Mouse (Mus musculus) midbrain, embryonic 13.5 days (tissue): Measurements from ENCODE around the gene Cdk5rap2. TPM values are rescaled to one million over a fixed set of nuclear protein-coding genes. Genes with fewer than 3 reads are reported as not detected.

ENCODE experiments used
- ATAC-seq: fragments of 200-750 bp; cut with Nextera tagmentation; 2 replicates; pipeline ENCODE4 v1.8.0; 2017; ENCODE audit warnings: mild to moderate bottlenecking, moderate TSS enrichment, moderate library complexity
- H3K27ac ChIP-seq: fragments of 300-500 bp; sonication (generic); 2 replicates; pipeline ENCODE4 v1.5.1; 2015; ENCODE audit warnings: inconsistent platforms, mild to moderate bottlenecking, moderate library complexity
- H3K27me3 ChIP-seq: fragments of 300-500 bp; sonication (generic); 2 replicates; pipeline ENCODE4 v1.6.1; 2015; ENCODE audit warnings: mild to moderate bottlenecking, inconsistent platforms
- H3K36me3 ChIP-seq: fragments of 300-500 bp; sonication (generic); 2 replicates; pipeline ENCODE4 v1.6.1; 2015; ENCODE audit warnings: mild to moderate bottlenecking, inconsistent platforms
- H3K4me1 ChIP-seq: fragments of 300-500 bp; sonication (generic); replicated peaks from 2 replicates; pipeline ENCODE4 v1.6.1; 2015; ENCODE audit warnings: inconsistent platforms
- H3K4me2 ChIP-seq: fragments of 300-500 bp; sonication (generic); replicated peaks from 2 replicates; pipeline ENCODE4 v1.6.1; 2015; ENCODE audit warnings: moderate library complexity, mild to moderate bottlenecking, inconsistent platforms
- H3K4me3 ChIP-seq: fragments of 300-500 bp; sonication (generic); replicated peaks from 2 replicates; pipeline ENCODE4 v1.5.1; 2015; ENCODE audit warnings: mild to moderate bottlenecking, inconsistent platforms
- H3K9ac ChIP-seq: fragments of 300-500 bp; sonication (generic); replicated peaks from 2 replicates; pipeline ENCODE4 v1.6.1; 2015; ENCODE audit warnings: mild to moderate bottlenecking, inconsistent platforms
- H3K9me3 ChIP-seq: fragments of 300-500 bp; sonication (generic); 2 replicates; pipeline ENCODE4 v1.6.1; 2016; ENCODE audit warnings: mild to moderate bottlenecking, inconsistent platforms
- WGBS: fragments of 180-500 bp; shearing (Covaris S2); methylation state at CpG from one replicate; pipeline ENCODE4 v1.1.7; 2015; 5-methylcytosine and 5-hydroxymethylcytosine counted together
- polyA plus RNA-seq: library from polyadenylated mRNA; unstranded; fragments of >200 nt; fragmentation: Nextera tagmentation; extraction: Ambion mirVana; gene quantifications from 2 replicates; pipeline ENCODE4 v1.2.1, GENCODE M21; 2015

Cdk5rap2 gene
- polyA plus RNA-seq, 1 experiment from 2014 or later: 11.4 TPM

GRCm38 (mm10) chr4:70396701-70397100 is 13.5 kb downstream of the Cdk5rap2 start:
- WGBS: 91% methylated on average over 5 of the region's 5 CpGs
- Histone ChIP-seq H3K4me3 (no peak overlapping the region), H3K4me1 (no peaks in the 10 kb centered on the region), H3K36me3 (peaks cover 22% of the 10 kb centered on the region), H3K4me2 (no peak overlapping the region), H3K27ac (no peak overlapping the region), H3K9me3 (no peaks in the 10 kb centered on the region), H3K9ac (no peak overlapping the region), H3K27me3 (no peaks in the 10 kb centered on the region)
- ATAC-seq: no peak

DNA sequence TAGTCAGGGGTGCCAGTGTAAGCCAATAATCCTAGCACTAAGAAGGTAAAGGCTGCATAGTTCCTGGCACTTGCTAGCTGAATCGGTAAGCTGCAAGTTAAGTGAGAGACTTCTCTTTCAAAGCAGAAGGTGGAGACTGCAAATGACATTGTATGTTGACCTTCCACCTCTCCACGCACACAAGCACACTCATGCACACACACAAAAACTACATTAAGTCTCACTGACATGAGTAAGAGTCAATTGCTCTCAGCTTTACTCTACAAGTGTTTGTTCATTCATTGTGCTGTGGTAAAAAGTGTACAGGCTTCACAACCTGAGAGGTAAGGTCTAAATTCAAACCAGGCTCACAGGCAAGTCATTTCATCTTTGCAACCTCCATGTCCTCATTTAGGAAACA is 15.5 kb downstream of the Cdk5rap2 start:
- H3K27ac ChIP-seq: no peak overlapping the region
- H3K36me3 ChIP-seq: peaks cover 16% of the 10 kb centered on the region
- no peaks in the 10 kb centered on the region for H3K9me3 ChIP-seq
- 87% methylated on average over 2 of the region's 2 CpGs for WGBS
- no peak overlapping the region for H3K4me2 ChIP-seq
- no peaks in the 10 kb centered on the region for H3K4me1 ChIP-seq
- ATAC-seq: no peak
- no peak overlapping the region for H3K4me3 ChIP-seq
- no peak overlapping the region for H3K9ac ChIP-seq
- H3K27me3 ChIP-seq: no peaks in the 10 kb centered on the region

DNA sequence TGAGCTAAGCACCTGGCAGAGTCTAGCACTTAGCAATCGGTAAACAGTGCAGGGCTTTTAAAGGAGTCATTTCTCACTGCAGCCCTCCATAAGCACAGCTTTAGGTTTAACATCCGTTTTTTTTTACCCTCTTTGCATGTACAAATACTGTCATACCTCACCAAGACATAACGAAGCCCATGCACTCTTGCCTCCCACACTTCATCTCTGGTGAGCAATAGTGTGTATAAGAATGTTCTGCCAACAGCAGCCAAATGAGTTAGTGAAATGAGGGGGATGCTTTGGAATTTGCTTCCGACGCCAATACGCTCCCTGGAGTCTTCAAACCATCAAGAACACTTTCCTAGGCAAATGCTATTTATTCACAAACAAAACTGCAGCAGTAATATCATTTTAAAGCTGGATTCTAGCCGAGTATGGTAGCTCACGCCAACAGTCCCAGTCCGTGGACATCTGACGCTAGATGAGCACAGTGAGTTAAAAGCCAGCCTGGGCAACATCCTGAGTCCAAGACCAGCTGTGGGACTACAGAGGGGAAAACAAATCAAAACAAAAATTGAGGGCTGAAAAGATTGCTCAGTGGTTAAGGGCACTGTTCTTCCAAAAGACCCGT is 18.4 kb downstream of the Cdk5rap2 start:
- 92% methylated on average over 11 of the region's 11 CpGs for whole genome bisulfite sequencing
- no peak overlapping the region for H3K27ac ChIP-seq
- peaks cover 12% of the 10 kb centered on the region for H3K36me3 ChIP-seq
- no peak overlapping the region for H3K4me2 ChIP-seq
- no peak for ATAC-seq
- no peaks in the 10 kb centered on the region for H3K9me3 ChIP-seq
- H3K4me1 ChIP-seq: no peaks in the 10 kb centered on the region
- H3K9ac ChIP-seq: no peak overlapping the region
- no peaks in the 10 kb centered on the region for H3K27me3 ChIP-seq
- H3K4me3 ChIP-seq: no peak overlapping the region

- no peak overlapping the region for H3K4me2 ChIP-seq
- H3K27ac ChIP-seq: no peak overlapping the region
- no peak overlapping the region for H3K9ac ChIP-seq
- WGBS: 96% methylated on average over 9 of the region's 9 CpGs
- no peak overlapping the region for H3K4me3 ChIP-seq
- H3K27me3 ChIP-seq: no peaks in the 10 kb centered on the region
- H3K4me1 ChIP-seq: no peaks in the 10 kb centered on the region
- peaks cover 12% of the 10 kb centered on the region for H3K36me3 ChIP-seq
- no peaks in the 10 kb centered on the region for H3K9me3 ChIP-seq
- no peak for ATAC-seq
Measured at GRCm38 (mm10) chr4:70391073-70391472, 19.2 kb downstream of the Cdk5rap2 start.

GRCm38 (mm10) chr4:70386206-70386605 is 24.0 kb downstream of the Cdk5rap2 start:
- no peak overlapping the region for H3K9ac ChIP-seq
- H3K27me3 ChIP-seq: no peaks in the 10 kb centered on the region
- H3K4me2 ChIP-seq: no peak overlapping the region
- 95% methylated on average over 5 of the region's 5 CpGs for WGBS
- no peaks in the 10 kb centered on the region for H3K4me1 ChIP-seq
- H3K36me3 ChIP-seq: peaks cover 6% of the 10 kb centered on the region; the same call in 1 of the 2 replicates
- no peak overlapping the region for H3K27ac ChIP-seq
- H3K9me3 ChIP-seq: no peaks in the 10 kb centered on the region
- ATAC-seq: no peak
- no peak overlapping the region for H3K4me3 ChIP-seq

- H3K36me3 ChIP-seq: peaks cover 32% of the 10 kb centered on the region
- H3K9ac ChIP-seq: no peak overlapping the region
- no peak for ATAC-seq
- no peak overlapping the region for H3K4me2 ChIP-seq
- no peaks in the 10 kb centered on the region for H3K9me3 ChIP-seq
- 68% methylated on average over 4 of the region's 4 CpGs for WGBS
- H3K4me1 ChIP-seq: no peaks in the 10 kb centered on the region
- H3K27me3 ChIP-seq: no peaks in the 10 kb centered on the region
- no peak overlapping the region for H3K27ac ChIP-seq
- H3K4me3 ChIP-seq: no peak overlapping the region
Measured at GRCm38 (mm10) chr4:70377359-70377758, 32.9 kb downstream of the Cdk5rap2 start.

DNA sequence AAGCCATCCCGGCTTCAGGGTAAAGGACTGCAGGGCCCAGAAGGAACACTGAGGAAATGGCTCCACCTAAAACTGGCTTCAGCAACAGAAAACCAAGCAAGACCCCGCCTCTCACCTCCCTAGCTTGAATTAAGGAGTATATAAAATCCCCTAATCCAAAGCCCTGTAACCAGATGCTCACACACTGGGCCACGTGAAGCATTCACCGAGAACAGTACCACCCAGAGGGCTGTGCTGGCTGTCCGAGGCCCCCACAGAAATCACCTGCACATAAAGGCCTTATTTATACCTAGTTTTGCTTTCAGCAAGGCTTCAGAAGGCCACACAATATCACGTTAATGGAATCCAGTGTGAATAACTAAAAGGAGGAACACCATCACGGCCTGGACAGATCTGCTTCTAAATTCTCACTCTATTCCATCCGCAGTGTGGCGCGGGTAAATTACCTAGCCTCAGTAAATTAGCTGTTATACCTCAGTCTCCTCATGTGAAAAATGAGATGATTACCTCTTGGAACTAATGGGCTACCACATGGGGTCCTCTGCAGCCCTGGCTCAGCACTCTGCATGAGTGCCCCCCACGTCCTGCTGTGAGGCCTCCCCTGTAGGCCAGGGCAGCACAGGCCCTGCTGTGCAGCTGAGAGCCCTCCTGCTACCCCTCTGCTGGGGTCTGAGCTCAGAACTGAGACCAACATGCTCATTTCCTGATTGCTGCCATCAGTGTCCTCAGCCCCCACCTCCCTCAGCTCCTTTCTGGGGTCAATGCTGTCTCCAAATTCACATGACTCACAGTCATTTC is 45.0 kb downstream of the Cdk5rap2 start:
- Histone ChIP-seq H3K27me3 (no peaks in the 10 kb centered on the region), H3K27ac (no peak overlapping the region), H3K4me3 (no peak overlapping the region), H3K36me3 (peaks cover 11% of the 10 kb centered on the region), H3K4me1 (peaks cover 25% of the 10 kb centered on the region), H3K9me3 (no peaks in the 10 kb centered on the region), H3K9ac (no peak overlapping the region), H3K4me2 (no peak overlapping the region)
- WGBS: 58% methylated on average over 11 of the region's 11 CpGs
- ATAC-seq: peak; percentile 92

- Histone ChIP-seq H3K36me3 (peaks cover 30% of the 10 kb centered on the region), H3K4me2 (no peak overlapping the region), H3K4me3 (no peak overlapping the region), H3K27me3 (no peaks in the 10 kb centered on the region), H3K9ac (no peak overlapping the region), H3K27ac (0 out of 2 replicates have a peak overlapping the region, but pooled peaks have one; percentile 51), H3K4me1 (peaks cover 26% of the 10 kb centered on the region), H3K9me3 (no peaks in the 10 kb centered on the region)
- 32% methylated on average over 4 of the region's 4 CpGs for WGBS
- ATAC-seq: no peak
Measured at GRCm38 (mm10) chr4:70361366-70361765, 48.9 kb downstream of the Cdk5rap2 start.

GRCm38 (mm10) chr4:70355659-70356350 is 54.4 kb downstream of the Cdk5rap2 start:
- Histone ChIP-seq H3K36me3 (peaks cover 51% of the 10 kb centered on the region), H3K4me1 (peaks cover 12% of the 10 kb centered on the region; the same call in 1 of the 2 replicates), H3K9ac (no peak overlapping the region), H3K27ac (no peak overlapping the region), H3K9me3 (no peaks in the 10 kb centered on the region), H3K4me2 (no peak overlapping the region), H3K4me3 (no peak overlapping the region), H3K27me3 (no peaks in the 10 kb centered on the region)
- WGBS: 71% methylated on average over 9 of the region's 9 CpGs
- peak; percentile 84 for ATAC-seq

- Histone ChIP-seq H3K27me3 (no peaks in the 10 kb centered on the region), H3K4me3 (no peak overlapping the region), H3K9me3 (no peaks in the 10 kb centered on the region), H3K27ac (no peak overlapping the region), H3K9ac (no peak overlapping the region), H3K4me2 (no peak overlapping the region), H3K36me3 (peaks cover 49% of the 10 kb centered on the region), H3K4me1 (0 out of 2 replicates have a peak, but pooled peaks cover 6% of the 10 kb centered on the region)
- WGBS: 60% methylated on average over 14 of the region's 14 CpGs
- no peak for ATAC-seq
Measured at GRCm38 (mm10) chr4:70354448-70354847, 55.8 kb downstream of the Cdk5rap2 start.

GRCm38 (mm10) chr4:70353656-70354055 is 56.6 kb downstream of the Cdk5rap2 start:
- Histone ChIP-seq H3K9ac (no peak overlapping the region), H3K27ac (no peak overlapping the region), H3K4me3 (no peak overlapping the region), H3K4me2 (no peak overlapping the region), H3K9me3 (no peaks in the 10 kb centered on the region), H3K36me3 (peaks cover 50% of the 10 kb centered on the region), H3K27me3 (no peaks in the 10 kb centered on the region), H3K4me1 (0 out of 2 replicates have a peak, but pooled peaks cover 6% of the 10 kb centered on the region)
- WGBS: 64% methylated on average over 3 of the region's 3 CpGs
- ATAC-seq: no peak
